Mouse (Mus musculus): Measurements from ENCODE around the gene Vmn1r204. TPM values are rescaled to one million over a fixed set of nuclear protein-coding genes. Genes with fewer than 3 reads are reported as not detected.

Gene Vmn1r204
- polyA plus RNA-seq (2015; fragmentation: Nextera tagmentation; extraction: Ambion mirVana), result not detected in 2 replicates

DNA sequence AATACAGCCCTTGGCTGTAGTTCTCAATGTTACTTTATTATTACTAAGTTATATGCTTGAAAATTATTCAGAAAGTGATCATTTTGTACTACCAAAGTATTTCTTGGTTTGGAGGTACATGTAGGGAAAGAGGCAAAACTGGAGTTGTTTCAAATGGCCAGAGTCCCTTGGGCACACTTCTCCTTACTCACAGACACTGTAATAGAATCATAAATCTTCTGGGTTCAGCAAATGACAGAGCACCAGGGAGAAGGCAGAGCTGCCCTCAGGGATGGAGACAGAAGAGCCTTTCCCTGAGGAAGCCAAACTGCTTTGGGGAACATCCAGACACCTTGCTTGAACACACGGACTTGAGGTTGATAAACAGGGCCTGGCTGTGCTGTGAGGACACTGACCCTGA lies at the start of gene Vmn1r204:
Gene Vmn1r204, plus strand, starts transcription at position 301 of the 400 bp plus-strand sequence.

GRCm38 (mm10) chr13:22505281-22505680 lies 47.7 kb upstream of the Vmn1r204 start, which contains the start of gene Vmn1r202:
Gene Vmn1r202 (minus strand): TSS chr13:22505381.

GRCm38 (mm10) chr13:22517814-22518213 lies 35.2 kb upstream of the Vmn1r204 start, which contains the start of gene Vmn1r203:
Gene Vmn1r203 (plus strand): TSS chr13:22518114.

DNA sequence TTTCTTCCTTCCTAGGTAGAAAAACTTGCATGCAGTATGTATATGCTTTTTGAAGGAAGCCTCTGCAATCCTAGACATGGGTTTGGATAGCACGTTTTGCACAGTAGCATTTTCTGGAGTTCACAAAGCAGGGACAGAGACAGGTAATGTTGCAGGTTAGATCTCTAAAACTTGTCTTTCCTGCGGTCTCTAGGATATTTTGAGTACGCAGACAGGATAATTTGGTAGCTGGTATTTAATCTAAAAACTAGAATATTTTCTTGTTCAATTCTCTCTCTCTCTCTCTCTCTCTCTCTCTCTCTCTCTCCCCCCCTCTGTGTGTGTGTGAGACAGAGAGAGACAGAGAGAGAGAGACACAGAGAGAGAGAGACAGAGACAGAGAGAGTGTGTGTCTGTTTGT lies 39.9 kb downstream of the Vmn1r204 start, which contains the start of gene Vmn1r205:
Gene Vmn1r205, minus strand, starts transcription at position 101 of the 400 bp plus-strand sequence.

Other genes with a start within 250 kb of the Vmn1r204 start
- gene Vmn1r197, start 228.6 kb upstream of the Vmn1r204 start, polyA plus RNA-seq (2015; fragmentation: Nextera tagmentation; extraction: Ambion mirVana), result not detected in 2 replicates
- gene Vmn1r198, start 202.8 kb upstream of the Vmn1r204 start, polyA plus RNA-seq (2015; fragmentation: Nextera tagmentation; extraction: Ambion mirVana), result not detected in 2 replicates
- gene Vmn1r199, start 173.4 kb upstream of the Vmn1r204 start, polyA plus RNA-seq (2015; fragmentation: Nextera tagmentation; extraction: Ambion mirVana), result not detected in 2 replicates
- gene Vmn1r200, start 162.8 kb upstream of the Vmn1r204 start, polyA plus RNA-seq (2015; fragmentation: Nextera tagmentation; extraction: Ambion mirVana), result not detected in 2 replicates
- gene Vmn1r201, start 81.3 kb upstream of the Vmn1r204 start, polyA plus RNA-seq (2015; fragmentation: Nextera tagmentation; extraction: Ambion mirVana), result not detected in 2 replicates
- not detected in 2 replicates for gene Vmn1r202, start 47.8 kb upstream of the Vmn1r204 start, polyA plus RNA-seq (2015; fragmentation: Nextera tagmentation; extraction: Ambion mirVana)
- not detected in 2 replicates for gene Vmn1r203, start 35.1 kb upstream of the Vmn1r204 start, polyA plus RNA-seq (2015; fragmentation: Nextera tagmentation; extraction: Ambion mirVana)
- not detected in 2 replicates for gene Vmn1r205, start 39.8 kb downstream of the Vmn1r204 start, polyA plus RNA-seq (2015; fragmentation: Nextera tagmentation; extraction: Ambion mirVana)
- not detected in 2 replicates for gene Vmn1r206, start 71.1 kb downstream of the Vmn1r204 start, polyA plus RNA-seq (2015; fragmentation: Nextera tagmentation; extraction: Ambion mirVana)
- gene Vmn1r207-ps, start 176.4 kb downstream of the Vmn1r204 start, polyA plus RNA-seq (2015; fragmentation: Nextera tagmentation; extraction: Ambion mirVana), result not detected in 2 replicates
- not detected in 2 replicates for gene Vmn1r208, start 224.2 kb downstream of the Vmn1r204 start, polyA plus RNA-seq (2015; fragmentation: Nextera tagmentation; extraction: Ambion mirVana)

Data from adrenal gland, postnatal 0 days (tissue).